Mouse (Mus musculus): ENCODE data around the gene Tas2r114. TPM values are rescaled to one million over a fixed set of nuclear protein-coding genes. Genes with fewer than 3 reads are reported as not detected.

Gene Tas2r114
- polyA plus RNA-seq (2015; fragmentation: Nextera tagmentation; extraction: Ambion mirVana): not detected in 2 replicates

GRCm38 (mm10) chr6:131689963-131690362 lies at the start of gene Tas2r114:
TSS of gene Tas2r114 (minus strand) at chr6:131690063.
- Histone ChIP-seq H3K27ac (no peak within 1 kb of the TSS), H3K27me3 (replicated peaks) (no peaks in the 10 kb centered on the region), H3K4me1 (no peaks in the 10 kb centered on the region), H3K4me2 (no peak within 1 kb of the TSS), H3K9me3 (no peaks in the 10 kb centered on the region), H3K4me3 (replicated peaks) (no peak within 1 kb of the TSS), H3K9ac (no peak within 1 kb of the TSS), H3K36me3 (no peaks in the 10 kb centered on the region)
- no peak for ATAC-seq (ENCODE audit: insufficient read depth, low FRiP score, low read depth)

- Histone ChIP-seq H3K27ac (no peak overlapping the region), H3K4me2 (no peak overlapping the region), H3K9me3 (no peaks in the 10 kb centered on the region), H3K27me3 (replicated peaks) (no peaks in the 10 kb centered on the region), H3K4me1 (no peaks in the 10 kb centered on the region), H3K4me3 (replicated peaks) (no peak overlapping the region), H3K36me3 (no peaks in the 10 kb centered on the region), H3K9ac (no peak overlapping the region)
- no peak for ATAC-seq (ENCODE audit: insufficient read depth, low FRiP score, low read depth)
- 40% methylated on average over 7 of the region's 7 CpGs for WGBS
Observed at GRCm38 (mm10) chr6:131712803-131713202, 22.9 kb upstream of the Tas2r114 start.

- H3K9me3 ChIP-seq: no peaks in the 10 kb centered on the region
- H3K4me1 ChIP-seq: no peaks in the 10 kb centered on the region
- H3K9ac ChIP-seq: no peak within 1 kb of the TSS
- no peak within 1 kb of the TSS for H3K4me3 ChIP-seq (replicated peaks)
- H3K27me3 ChIP-seq (replicated peaks): no peaks in the 10 kb centered on the region
- H3K27ac ChIP-seq: no peak within 1 kb of the TSS
- 81% methylated on average over 1 of the region's 1 CpGs for WGBS
- no peaks in the 10 kb centered on the region for H3K36me3 ChIP-seq
- ATAC-seq (ENCODE audit: insufficient read depth, low FRiP score, low read depth): no peak
- no peak within 1 kb of the TSS for H3K4me2 ChIP-seq
Observed at GRCm38 (mm10) chr6:131687395-131687794, 2.5 kb downstream of the Tas2r114 start, which contains the start of gene Tas2r105. TSS of gene Tas2r105 (minus strand) at chr6:131687495.

GRCm38 (mm10) chr6:131685644-131686043 lies 4.2 kb downstream of the Tas2r114 start, which contains the start of gene Tas2r104:
TSS of gene Tas2r104 (minus strand) at chr6:131685744.
- 77% methylated on average over 1 of the region's 1 CpGs for WGBS
- no peak within 1 kb of the TSS for H3K9ac ChIP-seq
- H3K36me3 ChIP-seq: no peaks in the 10 kb centered on the region
- H3K27ac ChIP-seq: no peak within 1 kb of the TSS
- H3K4me3 ChIP-seq (replicated peaks): no peak within 1 kb of the TSS
- H3K27me3 ChIP-seq (replicated peaks): no peaks in the 10 kb centered on the region
- H3K4me1 ChIP-seq: no peaks in the 10 kb centered on the region
- ATAC-seq (ENCODE audit: insufficient read depth, low FRiP score, low read depth): no peak
- H3K4me2 ChIP-seq: no peak within 1 kb of the TSS
- no peaks in the 10 kb centered on the region for H3K9me3 ChIP-seq

- H3K4me1 ChIP-seq: no peaks in the 10 kb centered on the region
- H3K9ac ChIP-seq: no peak within 1 kb of the TSS
- H3K36me3 ChIP-seq: no peaks in the 10 kb centered on the region
- no peaks in the 10 kb centered on the region for H3K27me3 ChIP-seq (replicated peaks)
- no peaks in the 10 kb centered on the region for H3K9me3 ChIP-seq
- WGBS: 67% methylated on average over 3 of the region's 3 CpGs
- H3K4me2 ChIP-seq: no peak within 1 kb of the TSS
- ATAC-seq (ENCODE audit: insufficient read depth, low FRiP score, low read depth): no peak
- H3K4me3 ChIP-seq (replicated peaks): no peak within 1 kb of the TSS
- no peak within 1 kb of the TSS for H3K27ac ChIP-seq
Observed at GRCm38 (mm10) chr6:131678786-131679185, 11.1 kb downstream of the Tas2r114 start, which contains the start of gene Tas2r106. TSS of gene Tas2r106 (minus strand) at chr6:131678886.

GRCm38 (mm10) chr6:131660049-131660448 lies 29.8 kb downstream of the Tas2r114 start, which contains the start of gene Tas2r107:
TSS of gene Tas2r107 (minus strand) at chr6:131660149.
- no peaks in the 10 kb centered on the region for H3K9me3 ChIP-seq
- no peaks in the 10 kb centered on the region for H3K36me3 ChIP-seq
- no peaks in the 10 kb centered on the region for H3K27me3 ChIP-seq (replicated peaks)
- no peak for ATAC-seq (ENCODE audit: insufficient read depth, low FRiP score, low read depth)
- no peak within 1 kb of the TSS for H3K4me3 ChIP-seq (replicated peaks)
- no peak within 1 kb of the TSS for H3K4me2 ChIP-seq
- no peaks in the 10 kb centered on the region for H3K4me1 ChIP-seq
- no peak within 1 kb of the TSS for H3K27ac ChIP-seq
- H3K9ac ChIP-seq: no peak within 1 kb of the TSS

Other genes starting within 250 kb of the Tas2r114 start
- not detected in 2 replicates for gene 5430401F13Rik, start 203.7 kb downstream of the Tas2r114 start, polyA plus RNA-seq (2015; fragmentation: Nextera tagmentation; extraction: Ambion mirVana)
- gene Gm6619, start 203.7 kb downstream of the Tas2r114 start, polyA plus RNA-seq (2015; fragmentation: Nextera tagmentation; extraction: Ambion mirVana): not detected in 2 replicates
- gene Tas2r130, start 59.2 kb downstream of the Tas2r114 start, polyA plus RNA-seq (2015; fragmentation: Nextera tagmentation; extraction: Ambion mirVana): not detected in 2 replicates
- gene Tas2r107, start 29.9 kb downstream of the Tas2r114 start, polyA plus RNA-seq (2015; fragmentation: Nextera tagmentation; extraction: Ambion mirVana): not detected in 2 replicates
- not detected in 2 replicates for gene Tas2r106, start 11.2 kb downstream of the Tas2r114 start, polyA plus RNA-seq (2015; fragmentation: Nextera tagmentation; extraction: Ambion mirVana)
- not detected in 2 replicates for gene Tas2r104, start 4.3 kb downstream of the Tas2r114 start, polyA plus RNA-seq (2015; fragmentation: Nextera tagmentation; extraction: Ambion mirVana)
- gene Tas2r105, start 2.6 kb downstream of the Tas2r114 start, polyA plus RNA-seq (2015; fragmentation: Nextera tagmentation; extraction: Ambion mirVana): not detected in 2 replicates